Mouse (Mus musculus) kidney, adult 2 months (tissue): ENCODE measurements at regions not wholly inside any gene's neighbourhood (a gene's known extent, or its start where the extent isn't known, plus 50 kb on each side); places are given as distances from the start of the nearest gene placed in this dataset.

ENCODE experiments used
- CTCF ChIP-seq: fragments of 200-500 bp; conservative IDR thresholded peaks from 2 replicates; pipeline ENCODE4 v1.5.1; 2011; ENCODE audit warnings: low read depth, mild to moderate bottlenecking, control low read depth, low read length, moderate library complexity, mixed read lengths; ENCODE audit not compliant: insufficient read depth, insufficient read length
- POLR2A ChIP-seq: fragments of 200-500 bp; IDR thresholded peaks from one replicate; pipeline ENCODE4 v1.6.1; 2011; ENCODE audit warnings: low read depth, low read length, control low read depth

DNA sequence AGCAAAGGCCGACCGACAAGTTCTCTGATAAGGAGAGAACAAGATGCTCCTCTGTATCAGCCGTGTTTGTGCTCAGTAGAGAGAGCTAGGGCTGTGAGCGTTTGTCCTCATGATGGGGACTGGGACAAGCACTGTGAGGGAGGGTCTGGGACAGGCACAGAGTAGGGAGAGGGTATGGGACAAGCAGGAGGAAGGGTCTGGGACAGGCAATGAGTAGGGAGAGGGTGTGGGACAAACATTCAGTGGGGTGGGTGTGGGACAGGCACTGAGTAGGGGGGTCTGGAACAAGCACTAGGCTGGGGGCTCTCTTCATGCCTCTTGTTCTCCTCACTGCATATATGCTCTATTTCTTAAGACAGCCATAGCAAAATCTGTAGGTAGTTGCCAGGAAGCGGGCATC, 70.2 kb upstream of the Plcl2 start:
- no peak for TF ChIP-seq CTCF
- TF ChIP-seq POLR2A, result no peak
